Mouse (Mus musculus) C2C12 (cell line): ENCODE measurements around the gene Jade1.

Experiments used
- CTCF ChIP-seq: IDR thresholded peaks from one replicate; pipeline ENCODE4 v1.5.1; 2011; ENCODE audit not compliant: control insufficient read depth, insufficient read depth, insufficient read length
- FOSL1 ChIP-seq: IDR thresholded peaks from one replicate; pipeline ENCODE4 v1.8.0; 2011; ENCODE audit warnings: mild to moderate bottlenecking, low read length; ENCODE audit not compliant: poor library complexity, insufficient read depth, severe bottlenecking
- MAX ChIP-seq: IDR thresholded peaks from one replicate; pipeline ENCODE4 v1.6.1; 2011; ENCODE audit warnings: mild to moderate bottlenecking, control low read depth
- MYOD1 ChIP-seq: IDR thresholded peaks from one replicate; pipeline ENCODE4 v1.6.1; 2011; ENCODE audit warnings: low read depth; ENCODE audit not compliant: control insufficient read depth, insufficient read length
- MYOG ChIP-seq: IDR thresholded peaks from one replicate; pipeline ENCODE4 v1.6.1; 2011; ENCODE audit not compliant: control insufficient read depth, insufficient read length; ENCODE audit errors: extremely low read depth

- no peak for TF ChIP-seq CTCF
- no peak for TF ChIP-seq FOSL1
- TF ChIP-seq MAX, result no peak
- no peak for TF ChIP-seq MYOG
- TF ChIP-seq MYOD1, result no peak
Measured at GRCm38 (mm10) chr3:41574208-41574607, 18.7 kb downstream of the Jade1 start.
